Mouse (Mus musculus): ENCODE results near the gene Rgs9.
A peak's percentile ranks its signal among the peaks of the same experiment; 100 is the strongest.

- TF ChIP-seq POLR2A (IDR thresholded peaks at IDR 0.05; ENCODE audit: low read depth, low read length) = peak; percentile 82
- no peak for TF ChIP-seq CTCF (IDR thresholded peaks at IDR 0.05; ENCODE audit: extremely low read depth, insufficient read length, insufficient replicate concordance, low read depth, low read length)
These were observed 14.1 kb upstream of the Rgs9 start for GRCm38 (mm10) chr11:109311885-109312605.

All from small intestine, adult 2 months (tissue).